Mouse (Mus musculus) testis, adult 2 months (tissue): Measurements from ENCODE around the gene Isl2. TPM values are rescaled to one million over a fixed set of nuclear protein-coding genes. Genes with fewer than 3 reads are reported as not detected.
A peak's percentile ranks its signal among the peaks of the same experiment; 100 is the strongest.

ENCODE experiments used
- H3K27ac ChIP-seq: fragments of 200-500 bp; 2 replicates; pipeline ENCODE4 v1.5.1; 2012; ENCODE audit warnings: low read depth, low read length; ENCODE audit not compliant: control insufficient read depth, insufficient read depth
- H3K27me3 ChIP-seq: fragments of 200-500 bp; 2 replicates; pipeline ENCODE4 v1.6.1; 2012; ENCODE audit warnings: mild to moderate bottlenecking, low read length, moderate library complexity; ENCODE audit not compliant: control insufficient read depth, insufficient read depth
- H3K36me3 ChIP-seq: fragments of 200-500 bp; 2 replicates; pipeline ENCODE4 v1.6.1; 2012; ENCODE audit warnings: mild to moderate bottlenecking, low read length; ENCODE audit not compliant: control insufficient read depth, insufficient read depth
- H3K4me1 ChIP-seq: fragments of 200-500 bp; 2 replicates; pipeline ENCODE4 v1.6.1; 2012; ENCODE audit warnings: low read length; ENCODE audit not compliant: control insufficient read depth, insufficient read depth
- H3K4me3 ChIP-seq: fragments of 200-500 bp; 2 replicates; pipeline ENCODE4 v1.5.1; 2012; ENCODE audit warnings: low read depth, mild to moderate bottlenecking, low read length, moderate library complexity, mixed read lengths; ENCODE audit not compliant: control insufficient read depth
- CTCF ChIP-seq: fragments of 200-500 bp; IDR thresholded peaks from 2 replicates; pipeline ENCODE4 v1.5.1; 2012; ENCODE audit warnings: low read depth, mild to moderate bottlenecking, inconsistent platforms, low read length, moderate library complexity; ENCODE audit not compliant: control insufficient read depth, insufficient read depth, insufficient replicate concordance
- POLR2A ChIP-seq: fragments of 200-500 bp; IDR thresholded peaks from 2 replicates; pipeline ENCODE4 v1.6.1; 2012; ENCODE audit warnings: low read depth, mild to moderate bottlenecking, inconsistent platforms, low read length, moderate library complexity; ENCODE audit not compliant: control insufficient read depth
- polyA plus RNA-seq: library from polyadenylated mRNA; depleted of rRNA; stranded (reverse); fragments of >200 nt; gene quantifications from 2 replicates; pipeline ENCODE4 v1.2.3, GENCODE M21; 2012; rRNA removed

Isl2 gene
- 0.30 and 0.43 TPM in 2 replicates for polyA plus RNA-seq

DNA sequence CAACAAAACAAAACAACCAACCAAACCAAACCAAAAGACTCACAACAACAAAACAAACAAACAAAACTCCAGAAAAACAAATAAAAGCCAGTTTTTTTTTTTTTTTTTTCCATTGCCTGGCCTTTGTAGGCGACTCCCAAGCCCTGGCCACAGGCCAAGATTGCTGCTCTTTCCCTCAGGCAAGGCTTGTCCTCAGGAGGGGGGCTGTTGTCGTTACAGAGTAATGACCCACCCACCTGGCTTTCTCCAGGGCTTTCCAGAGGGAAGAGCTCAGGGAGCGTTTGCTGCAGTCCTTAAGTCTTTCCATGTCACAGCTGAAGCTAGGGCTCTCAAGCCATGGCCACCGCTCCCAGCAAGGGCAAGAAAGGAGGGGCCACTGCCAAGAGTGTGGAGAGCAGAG lies at the start of gene Isl2:
Gene Isl2, plus strand, starts transcription at position 296 of the 400 bp plus-strand sequence.
- no peak for TF ChIP-seq CTCF
- no peak for TF ChIP-seq POLR2A
- peaks cover 13% of the 10 kb centered on the region for H3K4me1 ChIP-seq
- peaks cover 3% of the 10 kb centered on the region for H3K27me3 ChIP-seq
- no peak within 1 kb of the TSS for H3K27ac ChIP-seq
- H3K36me3 ChIP-seq: no peaks in the 10 kb centered on the region
- H3K4me3 ChIP-seq: no peak within 1 kb of the TSS

DNA sequence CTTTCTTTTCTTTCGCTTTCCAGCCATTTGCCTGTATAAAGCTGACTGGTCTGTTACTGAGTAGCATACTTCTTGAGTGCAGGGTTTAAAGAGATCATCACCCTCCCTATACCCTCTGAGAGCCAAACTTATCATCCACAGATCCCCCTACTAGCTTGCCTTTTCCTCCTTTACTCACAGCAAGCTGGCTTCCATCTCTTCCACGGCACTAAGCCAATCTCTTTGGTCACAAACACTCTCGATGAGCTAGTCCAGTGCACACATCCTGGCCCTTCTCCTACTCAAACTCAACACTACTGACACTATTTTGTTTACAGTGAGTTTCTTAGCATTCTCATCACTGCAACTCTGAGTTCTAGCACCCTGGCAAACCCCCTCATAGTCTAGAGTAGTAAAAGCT lies 30.6 kb upstream of the Isl2 start:
- Histone ChIP-seq H3K27me3 (no peaks in the 10 kb centered on the region), H3K36me3 (no peaks in the 10 kb centered on the region), H3K4me1 (peaks cover 8% of the 10 kb centered on the region; the same call in 1 of the 2 replicates), H3K4me3 (no peak overlapping the region), H3K27ac (no peak overlapping the region)
- TF ChIP-seq POLR2A: no peak
- TF ChIP-seq CTCF: no peak

DNA sequence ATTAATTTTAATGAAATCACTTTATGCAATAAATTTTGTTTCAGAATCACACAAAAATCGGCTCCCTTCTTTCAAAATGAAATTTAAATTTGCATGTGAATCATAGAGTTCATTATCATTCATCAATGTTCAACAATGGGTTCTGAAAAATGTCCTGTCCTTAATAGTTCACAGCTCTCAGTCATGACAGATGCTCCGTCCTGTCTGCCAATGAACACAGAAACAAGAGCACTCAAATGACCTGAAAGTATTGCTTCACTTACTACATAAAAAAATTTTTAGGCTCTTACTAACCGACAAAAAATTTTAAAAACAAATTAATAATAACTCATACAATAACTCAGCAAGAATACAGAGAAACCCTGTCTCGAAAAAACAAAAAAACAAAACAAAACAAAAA lies 29.8 kb upstream of the Isl2 start:
- Histone ChIP-seq H3K27ac (no peak overlapping the region), H3K4me3 (no peak overlapping the region), H3K36me3 (no peaks in the 10 kb centered on the region), H3K4me1 (peaks cover 8% of the 10 kb centered on the region), H3K27me3 (no peaks in the 10 kb centered on the region)
- no peak for TF ChIP-seq CTCF
- TF ChIP-seq POLR2A: no peak

DNA sequence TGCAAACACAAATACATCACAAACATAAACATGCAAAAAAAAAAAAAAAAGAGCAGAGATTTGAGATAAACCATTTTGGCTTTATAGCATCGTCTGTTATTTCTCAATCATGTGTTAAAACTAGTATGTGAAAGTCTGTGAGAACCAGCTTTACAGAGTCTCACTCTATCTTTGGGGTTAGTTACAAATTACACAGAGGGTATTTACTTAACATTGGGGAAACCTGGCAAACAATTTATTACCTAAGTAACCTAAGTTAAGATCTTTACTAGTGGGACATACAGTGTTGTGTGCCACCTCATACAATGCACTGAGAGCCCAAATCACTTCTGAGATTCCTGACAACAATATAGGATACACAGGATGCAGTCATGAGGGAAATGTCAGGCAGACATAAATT lies 28.7 kb upstream of the Isl2 start:
- Histone ChIP-seq H3K36me3 (no peaks in the 10 kb centered on the region), H3K27ac (no peak overlapping the region), H3K4me3 (no peak overlapping the region), H3K27me3 (no peaks in the 10 kb centered on the region), H3K4me1 (peaks cover 8% of the 10 kb centered on the region)
- no peak for TF ChIP-seq CTCF
- no peak for TF ChIP-seq POLR2A

DNA sequence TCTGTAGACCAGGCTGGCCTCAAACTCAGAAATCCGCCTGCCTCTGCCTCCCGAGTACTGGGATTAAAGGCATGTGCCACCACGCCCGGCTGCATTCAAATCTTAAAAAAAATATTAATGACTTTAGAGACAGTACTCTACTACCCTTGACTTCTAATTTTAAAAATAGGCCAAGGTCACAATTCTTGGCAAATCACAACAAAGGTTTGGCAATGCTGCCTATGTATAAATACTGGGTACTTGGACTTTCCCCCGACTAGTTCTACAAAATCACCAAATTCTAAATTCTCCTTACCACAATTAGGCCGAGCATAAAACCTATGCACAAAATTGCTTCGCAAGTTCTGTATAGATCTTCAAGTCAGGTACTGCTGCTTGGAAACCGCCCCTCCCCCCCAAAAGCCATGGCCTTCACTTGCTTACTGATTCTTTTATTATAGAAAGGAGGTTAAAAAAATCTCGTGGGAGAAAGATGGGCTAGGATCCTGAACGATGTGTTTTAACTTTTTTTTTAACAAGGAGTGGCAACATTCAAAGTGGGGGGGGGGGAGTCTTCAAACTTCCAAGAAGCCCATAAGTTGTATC lies 27.7 kb upstream of the Isl2 start:
- TF ChIP-seq CTCF (no peak), POLR2A (no peak)
- Histone ChIP-seq H3K4me1 (peaks cover 8% of the 10 kb centered on the region), H3K27me3 (no peaks in the 10 kb centered on the region), H3K27ac (no peak overlapping the region), H3K36me3 (no peaks in the 10 kb centered on the region), H3K4me3 (no peak overlapping the region)

DNA sequence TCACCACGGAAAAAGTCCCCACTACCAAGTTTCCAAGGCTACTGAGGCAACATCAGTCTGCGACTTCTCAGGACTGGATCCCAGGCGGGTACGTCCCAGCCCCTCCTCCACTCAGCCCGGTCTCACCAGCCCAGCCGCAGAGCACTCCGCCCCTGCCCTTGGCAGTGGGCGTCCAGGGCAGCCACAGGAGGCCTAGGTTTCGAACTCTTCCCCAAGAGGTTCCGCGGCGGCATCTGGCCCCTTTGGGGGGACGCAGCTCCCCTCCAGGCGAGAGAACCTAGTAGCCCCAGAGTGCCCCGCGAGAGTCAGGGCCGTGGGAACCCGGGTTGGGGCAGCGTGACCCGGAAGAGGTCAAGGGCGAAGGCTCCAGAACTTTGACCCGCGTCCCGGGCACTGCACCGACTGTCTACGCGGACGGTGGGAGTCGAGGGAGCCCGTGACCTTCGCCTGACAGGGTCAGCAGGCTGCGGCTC lies 26.9 kb upstream of the Isl2 start:
- TF ChIP-seq CTCF (no peak), POLR2A (no peak)
- peak overlapping the region; percentile 94 for H3K4me3 ChIP-seq
- H3K36me3 ChIP-seq: no peaks in the 10 kb centered on the region
- peak overlapping the region; percentile 93 for H3K27ac ChIP-seq
- peaks cover 8% of the 10 kb centered on the region for H3K4me1 ChIP-seq
- no peaks in the 10 kb centered on the region for H3K27me3 ChIP-seq

DNA sequence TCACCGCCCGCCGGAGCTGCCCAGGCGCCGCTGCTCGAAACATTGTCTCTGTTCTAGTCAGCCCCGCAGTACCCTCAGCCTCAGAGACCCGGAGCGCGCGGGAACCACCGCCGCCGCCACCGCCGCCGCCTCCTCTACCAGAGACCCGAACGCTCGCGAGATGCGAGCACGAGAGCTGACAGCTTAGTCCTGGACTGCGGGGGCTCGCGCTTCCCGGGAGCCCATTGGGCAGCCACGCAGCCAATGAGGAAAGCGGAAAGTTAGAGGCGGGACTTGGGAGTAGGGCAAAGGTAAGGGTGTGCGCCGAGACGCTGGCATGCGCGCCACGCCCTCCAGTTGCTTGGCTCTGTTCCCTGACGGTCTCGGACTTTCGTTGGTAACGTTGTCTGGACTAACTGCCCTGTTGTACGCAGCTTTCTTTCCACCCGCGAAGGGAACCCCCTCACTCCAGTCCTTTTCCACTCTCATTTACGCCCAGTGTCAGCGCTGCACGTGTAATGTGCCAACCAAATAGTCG lies 26.4 kb upstream of the Isl2 start, which contains the start of gene Etfa:
Gene Etfa, minus strand, starts transcription at position 217 of the 517 bp plus-strand sequence.
- H3K36me3 ChIP-seq: no peaks in the 10 kb centered on the region
- H3K4me3 ChIP-seq: peak within 1 kb of the TSS; percentile 94
- peak; percentile 82 for TF ChIP-seq POLR2A
- no peak for TF ChIP-seq CTCF
- peak within 1 kb of the TSS; percentile 93 for H3K27ac ChIP-seq
- no peaks in the 10 kb centered on the region for H3K27me3 ChIP-seq
- peaks cover 8% of the 10 kb centered on the region for H3K4me1 ChIP-seq

DNA sequence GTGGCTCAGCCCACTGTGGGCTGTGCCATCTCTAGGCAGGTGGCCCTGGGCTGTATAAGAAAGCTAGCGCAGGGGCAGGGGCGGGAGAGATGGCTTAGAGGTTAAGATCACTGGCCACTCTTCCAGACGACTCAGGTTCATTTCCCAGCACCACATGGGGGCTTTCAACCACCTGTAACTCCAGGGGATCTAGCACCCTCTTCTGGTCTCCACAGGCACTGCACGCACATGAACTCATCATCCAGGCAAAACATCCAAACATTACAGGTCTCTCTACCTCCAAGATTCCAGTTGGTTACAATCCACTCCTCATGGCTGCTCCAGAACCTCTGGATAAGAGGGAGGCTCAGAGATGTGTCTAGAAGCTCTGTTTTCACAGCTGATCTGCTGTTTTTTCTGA lies 12.8 kb upstream of the Isl2 start:
- no peak overlapping the region for H3K4me3 ChIP-seq
- TF ChIP-seq POLR2A (no peak), CTCF (peak; percentile 62; the same call in 1 of the 2 replicates)
- H3K4me1 ChIP-seq: no peaks in the 10 kb centered on the region
- no peaks in the 10 kb centered on the region for H3K36me3 ChIP-seq
- no peaks in the 10 kb centered on the region for H3K27me3 ChIP-seq
- H3K27ac ChIP-seq: no peak overlapping the region
